Mouse (Mus musculus): Measurements from ENCODE around the gene Gucy2g. TPM values are rescaled to one million over a fixed set of nuclear protein-coding genes. Genes with fewer than 3 reads are reported as not detected.

Gucy2g gene
- 0.05 and 0.06 TPM in 2 replicates for polyA plus RNA-seq (2015; fragmentation: Nextera tagmentation; extraction: Ambion mirVana)

GRCm38 (mm10) chr19:55241186-55241645 is at the start of gene Gucy2g:
Gucy2g (minus strand) TSS chr19:55241236.
- H3K4me1 ChIP-seq (ENCODE audit: control insufficient read depth, insufficient read depth, low read depth, low read length), result no peaks in the 10 kb centered on the region
- no peak within 1 kb of the TSS for H3K4me2 ChIP-seq (ENCODE audit: low read length)
- ATAC-seq, result no peak
- no peaks in the 10 kb centered on the region for H3K9me3 ChIP-seq (ENCODE audit: control insufficient read depth, low read length)
- H3K9ac ChIP-seq (ENCODE audit: low read depth, low read length), result no peak within 1 kb of the TSS
- no peaks in the 10 kb centered on the region for H3K36me3 ChIP-seq (ENCODE audit: control insufficient read depth, insufficient read depth, low read length)
- no peak within 1 kb of the TSS for H3K27ac ChIP-seq (ENCODE audit: low read depth, low read length)
- WGBS, result 78% methylated on average over 6 of the region's 6 CpGs
- no peaks in the 10 kb centered on the region for H3K27me3 ChIP-seq (replicated peaks; ENCODE audit: control insufficient read depth, insufficient read depth, low read length)
- no peak within 1 kb of the TSS for H3K4me3 ChIP-seq (ENCODE audit: low read length)

- no peaks in the 10 kb centered on the region for H3K27me3 ChIP-seq (replicated peaks; ENCODE audit: control insufficient read depth, insufficient read depth, low read length)
- H3K4me1 ChIP-seq (ENCODE audit: control insufficient read depth, insufficient read depth, low read depth, low read length), result no peaks in the 10 kb centered on the region
- H3K36me3 ChIP-seq (ENCODE audit: control insufficient read depth, insufficient read depth, low read length), result no peaks in the 10 kb centered on the region; the same call in 1 of the 2 replicates
Measured at GRCm38 (mm10) chr19:55288974-55289373, 47.9 kb upstream of the Gucy2g start.

GRCm38 (mm10) chr19:55286034-55286433 is 45.0 kb upstream of the Gucy2g start:
- no peak overlapping the region for H3K27ac ChIP-seq (ENCODE audit: low read depth, low read length)
- H3K4me2 ChIP-seq (ENCODE audit: low read length), result no peak overlapping the region
- no peak for ATAC-seq
- H3K9me3 ChIP-seq (ENCODE audit: control insufficient read depth, low read length), result no peaks in the 10 kb centered on the region
- H3K4me3 ChIP-seq (ENCODE audit: low read length), result no peak overlapping the region
- 92% methylated on average over 4 of the region's 4 CpGs for WGBS
- H3K9ac ChIP-seq (ENCODE audit: low read depth, low read length), result no peak overlapping the region
- no peaks in the 10 kb centered on the region for H3K36me3 ChIP-seq (ENCODE audit: control insufficient read depth, insufficient read depth, low read length)
- no peaks in the 10 kb centered on the region for H3K27me3 ChIP-seq (replicated peaks; ENCODE audit: control insufficient read depth, insufficient read depth, low read length)
- H3K4me1 ChIP-seq (ENCODE audit: control insufficient read depth, insufficient read depth, low read depth, low read length), result no peaks in the 10 kb centered on the region

More at GRCm38 (mm10) chr19:55288974-55289373, 47.9 kb upstream of the Gucy2g start:
- Histone ChIP-seq H3K4me2 (ENCODE audit: low read length) (no peak overlapping the region), H3K4me3 (ENCODE audit: low read length) (no peak overlapping the region), H3K27ac (ENCODE audit: low read depth, low read length) (no peak overlapping the region), H3K9me3 (ENCODE audit: control insufficient read depth, low read length) (no peaks in the 10 kb centered on the region), H3K9ac (ENCODE audit: low read depth, low read length) (no peak overlapping the region)
- ATAC-seq, result no peak

GRCm38 (mm10) chr19:55284093-55284492 is 43.1 kb upstream of the Gucy2g start:
- H3K36me3 ChIP-seq (ENCODE audit: control insufficient read depth, insufficient read depth, low read length), result no peaks in the 10 kb centered on the region
- no peak for ATAC-seq
- H3K27ac ChIP-seq (ENCODE audit: low read depth, low read length), result no peak overlapping the region
- H3K27me3 ChIP-seq (replicated peaks; ENCODE audit: control insufficient read depth, insufficient read depth, low read length), result no peaks in the 10 kb centered on the region
- H3K9ac ChIP-seq (ENCODE audit: low read depth, low read length), result no peak overlapping the region
- WGBS, result 91% methylated on average over 4 of the region's 4 CpGs
- no peak overlapping the region for H3K4me2 ChIP-seq (ENCODE audit: low read length)
- H3K4me3 ChIP-seq (ENCODE audit: low read length), result no peak overlapping the region
- H3K4me1 ChIP-seq (ENCODE audit: control insufficient read depth, insufficient read depth, low read depth, low read length), result no peaks in the 10 kb centered on the region
- no peaks in the 10 kb centered on the region for H3K9me3 ChIP-seq (ENCODE audit: control insufficient read depth, low read length)

- Histone ChIP-seq H3K4me1 (ENCODE audit: control insufficient read depth, insufficient read depth, low read depth, low read length) (no peaks in the 10 kb centered on the region), H3K4me2 (ENCODE audit: low read length) (no peak overlapping the region), H3K9me3 (ENCODE audit: control insufficient read depth, low read length) (no peaks in the 10 kb centered on the region), H3K27me3 (replicated peaks; ENCODE audit: control insufficient read depth, insufficient read depth, low read length) (no peaks in the 10 kb centered on the region), H3K4me3 (ENCODE audit: low read length) (no peak overlapping the region), H3K9ac (ENCODE audit: low read depth, low read length) (no peak overlapping the region), H3K36me3 (ENCODE audit: control insufficient read depth, insufficient read depth, low read length) (no peaks in the 10 kb centered on the region), H3K27ac (ENCODE audit: low read depth, low read length) (no peak overlapping the region)
- 91% methylated on average over 3 of the region's 3 CpGs for WGBS
- no peak for ATAC-seq
Measured at GRCm38 (mm10) chr19:55276770-55277169, 35.7 kb upstream of the Gucy2g start.

GRCm38 (mm10) chr19:55276100-55276499 is 35.1 kb upstream of the Gucy2g start:
- Histone ChIP-seq H3K9me3 (ENCODE audit: control insufficient read depth, low read length) (no peaks in the 10 kb centered on the region), H3K9ac (ENCODE audit: low read depth, low read length) (no peak overlapping the region), H3K4me2 (ENCODE audit: low read length) (no peak overlapping the region), H3K4me1 (ENCODE audit: control insufficient read depth, insufficient read depth, low read depth, low read length) (no peaks in the 10 kb centered on the region), H3K4me3 (ENCODE audit: low read length) (no peak overlapping the region), H3K27ac (ENCODE audit: low read depth, low read length) (no peak overlapping the region), H3K27me3 (replicated peaks; ENCODE audit: control insufficient read depth, insufficient read depth, low read length) (no peaks in the 10 kb centered on the region), H3K36me3 (ENCODE audit: control insufficient read depth, insufficient read depth, low read length) (no peaks in the 10 kb centered on the region)
- ATAC-seq, result no peak
- 87% methylated on average over 4 of the region's 4 CpGs for WGBS

GRCm38 (mm10) chr19:55273340-55273739 is 32.3 kb upstream of the Gucy2g start:
- Histone ChIP-seq H3K4me2 (ENCODE audit: low read length) (no peak overlapping the region), H3K4me3 (ENCODE audit: low read length) (no peak overlapping the region), H3K27ac (ENCODE audit: low read depth, low read length) (no peak overlapping the region), H3K36me3 (ENCODE audit: control insufficient read depth, insufficient read depth, low read length) (no peaks in the 10 kb centered on the region), H3K27me3 (replicated peaks; ENCODE audit: control insufficient read depth, insufficient read depth, low read length) (no peaks in the 10 kb centered on the region), H3K9ac (ENCODE audit: low read depth, low read length) (no peak overlapping the region), H3K4me1 (ENCODE audit: control insufficient read depth, insufficient read depth, low read depth, low read length) (no peaks in the 10 kb centered on the region), H3K9me3 (ENCODE audit: control insufficient read depth, low read length) (no peaks in the 10 kb centered on the region)
- ATAC-seq, result no peak
- WGBS, result 89% methylated on average over 6 of the region's 6 CpGs

GRCm38 (mm10) chr19:55271448-55271847 is 30.4 kb upstream of the Gucy2g start:
- no peak overlapping the region for H3K4me2 ChIP-seq (ENCODE audit: low read length)
- H3K4me1 ChIP-seq (ENCODE audit: control insufficient read depth, insufficient read depth, low read depth, low read length), result no peaks in the 10 kb centered on the region
- H3K9ac ChIP-seq (ENCODE audit: low read depth, low read length), result no peak overlapping the region
- no peaks in the 10 kb centered on the region for H3K27me3 ChIP-seq (replicated peaks; ENCODE audit: control insufficient read depth, insufficient read depth, low read length)
- H3K36me3 ChIP-seq (ENCODE audit: control insufficient read depth, insufficient read depth, low read length), result no peaks in the 10 kb centered on the region
- no peaks in the 10 kb centered on the region for H3K9me3 ChIP-seq (ENCODE audit: control insufficient read depth, low read length)
- ATAC-seq, result no peak
- H3K4me3 ChIP-seq (ENCODE audit: low read length), result no peak overlapping the region
- H3K27ac ChIP-seq (ENCODE audit: low read depth, low read length), result no peak overlapping the region
- 31% methylated on average over 3 of the region's 3 CpGs for WGBS

GRCm38 (mm10) chr19:55269051-55269450 is 28.0 kb upstream of the Gucy2g start:
- H3K36me3 ChIP-seq (ENCODE audit: control insufficient read depth, insufficient read depth, low read length), result no peaks in the 10 kb centered on the region
- H3K9me3 ChIP-seq (ENCODE audit: control insufficient read depth, low read length), result no peaks in the 10 kb centered on the region
- H3K4me3 ChIP-seq (ENCODE audit: low read length), result no peak overlapping the region
- H3K4me2 ChIP-seq (ENCODE audit: low read length), result no peak overlapping the region
- H3K4me1 ChIP-seq (ENCODE audit: control insufficient read depth, insufficient read depth, low read depth, low read length), result no peaks in the 10 kb centered on the region
- WGBS, result 86% methylated on average over 5 of the region's 5 CpGs
- H3K27ac ChIP-seq (ENCODE audit: low read depth, low read length), result no peak overlapping the region
- H3K9ac ChIP-seq (ENCODE audit: low read depth, low read length), result no peak overlapping the region
- ATAC-seq, result no peak
- no peaks in the 10 kb centered on the region for H3K27me3 ChIP-seq (replicated peaks; ENCODE audit: control insufficient read depth, insufficient read depth, low read length)

- no peaks in the 10 kb centered on the region for H3K9me3 ChIP-seq (ENCODE audit: control insufficient read depth, low read length)
- H3K4me2 ChIP-seq (ENCODE audit: low read length), result no peak overlapping the region
- no peaks in the 10 kb centered on the region for H3K4me1 ChIP-seq (ENCODE audit: control insufficient read depth, insufficient read depth, low read depth, low read length)
- ATAC-seq, result no peak
- no peak overlapping the region for H3K9ac ChIP-seq (ENCODE audit: low read depth, low read length)
- 72% methylated on average over 3 of the region's 3 CpGs for WGBS
- no peaks in the 10 kb centered on the region for H3K27me3 ChIP-seq (replicated peaks; ENCODE audit: control insufficient read depth, insufficient read depth, low read length)
- no peaks in the 10 kb centered on the region for H3K36me3 ChIP-seq (ENCODE audit: control insufficient read depth, insufficient read depth, low read length)
- H3K4me3 ChIP-seq (ENCODE audit: low read length), result no peak overlapping the region
- no peak overlapping the region for H3K27ac ChIP-seq (ENCODE audit: low read depth, low read length)
Measured at GRCm38 (mm10) chr19:55268150-55268549, 27.1 kb upstream of the Gucy2g start.
